Mouse (Mus musculus): ENCODE data around the gene Hmcn1.

GRCm38 (mm10) chr1:150866615-150867014, 126.6 kb downstream of the Hmcn1 start:
- TF ChIP-seq CTCF (IDR thresholded peaks at IDR 0.05; ENCODE audit: low read depth, low read length) (no peak), POLR2A (IDR thresholded peaks at IDR 0.05; ENCODE audit: borderline replicate concordance, low read depth, low read length) (no peak)

Measured in bone marrow macrophage, adult 2 months (primary cell).